Mouse (Mus musculus) macrophage (primary cell): ENCODE measurements around the gene Hydin. TPM values are rescaled to one million over a fixed set of nuclear protein-coding genes. Genes with fewer than 3 reads are reported as not detected.

Experiments
- H3K27ac ChIP-seq: fragments of 350-480 bp; formaldehyde crosslinking; 2 replicates; pipeline ENCODE4 v1.9.0; 2021
- H3K36me3 ChIP-seq: fragments of 350-480 bp; formaldehyde crosslinking; 2 replicates; pipeline ENCODE4 v1.9.0; 2021; ENCODE audit errors: inconsistent target
- H3K4me3 ChIP-seq: fragments of 350-480 bp; formaldehyde crosslinking; 2 replicates; pipeline ENCODE4 v1.9.0; 2021; ENCODE audit errors: inconsistent target
- H3K79me2 ChIP-seq: fragments of 350-480 bp; formaldehyde crosslinking; 2 replicates; pipeline ENCODE4 v1.9.0; 2021; ENCODE audit errors: inconsistent target
- WGBS: methylation state at CpG from one replicate; pipeline ENCODE4 v1.1.7; 2026; ENCODE audit warnings: inconsistent platforms; ENCODE audit not compliant: missing documents; 5-methylcytosine and 5-hydroxymethylcytosine counted together
- polyA plus RNA-seq: library from polyadenylated mRNA; stranded (reverse); fragments of 250-400 nt; gene quantifications from 3 replicates; pipeline ENCODE4 v1.2.4, GENCODE M21; 2018; ENCODE audit warnings: inconsistent platforms

Gene Hydin
- polyA plus RNA-seq, 1 experiment from 2014 or later = not detected

DNA sequence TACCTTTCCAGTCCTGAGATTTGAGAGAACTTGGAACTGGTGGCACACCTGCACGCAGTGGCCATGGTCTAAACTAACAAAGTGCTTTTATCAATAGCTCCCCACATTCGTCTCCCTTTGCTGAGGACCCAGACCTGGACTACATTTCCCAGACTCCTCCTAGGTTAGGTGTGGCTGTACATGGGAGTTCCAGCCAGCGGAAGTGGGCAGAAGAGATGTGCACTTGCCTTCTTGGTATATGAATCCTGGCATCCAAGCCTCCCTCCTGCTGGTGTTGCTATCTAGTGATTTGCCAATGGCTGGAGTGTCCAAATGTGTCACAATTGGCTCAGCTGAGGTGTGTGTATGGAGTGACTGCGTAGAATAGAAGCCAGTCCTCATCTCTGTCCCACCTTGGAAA is 173.8 kb downstream of the Hydin start:
- no peak overlapping the region for H3K27ac ChIP-seq
- no peak overlapping the region for H3K4me3 ChIP-seq
- no peaks in the 10 kb centered on the region for H3K36me3 ChIP-seq
- WGBS = 74% methylated on average over 4 of the region's 4 CpGs
- H3K79me2 ChIP-seq = no peaks in the 10 kb centered on the region

- WGBS = 81% methylated on average over 2 of the region's 2 CpGs
- no peaks in the 10 kb centered on the region for H3K36me3 ChIP-seq
- no peak overlapping the region for H3K27ac ChIP-seq
- H3K4me3 ChIP-seq = no peak overlapping the region
- no peaks in the 10 kb centered on the region for H3K79me2 ChIP-seq
Observed at GRCm38 (mm10) chr8:110444276-110444675, 177.5 kb downstream of the Hydin start.

DNA sequence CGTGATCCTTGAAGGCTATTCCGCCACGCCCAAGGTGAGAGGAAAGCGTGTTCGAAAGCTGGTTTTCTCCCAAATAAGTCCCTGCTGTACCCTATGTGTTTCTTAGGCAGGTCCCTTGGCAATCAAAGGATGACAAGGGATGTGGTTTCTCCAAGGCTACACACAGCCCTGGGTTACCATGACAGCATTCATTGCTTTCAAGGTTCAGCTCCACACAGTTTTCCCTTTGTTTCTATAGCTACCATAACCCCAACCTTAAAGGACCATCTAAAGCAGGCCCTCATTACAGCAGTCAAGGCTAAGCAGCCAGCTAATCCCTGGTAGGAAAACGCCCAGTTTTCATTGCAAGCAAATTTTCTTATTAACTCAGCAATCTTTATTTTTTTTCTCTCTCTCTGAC is 183.7 kb downstream of the Hydin start:
- 95% methylated on average over 6 of the region's 6 CpGs for WGBS
- no peaks in the 10 kb centered on the region for H3K36me3 ChIP-seq
- H3K27ac ChIP-seq = no peak overlapping the region
- no peak overlapping the region for H3K4me3 ChIP-seq
- H3K79me2 ChIP-seq = no peaks in the 10 kb centered on the region

- Histone ChIP-seq H3K36me3 (no peaks in the 10 kb centered on the region), H3K79me2 (no peaks in the 10 kb centered on the region), H3K4me3 (no peak overlapping the region), H3K27ac (no peak overlapping the region)
- 91% methylated on average over 4 of the region's 4 CpGs for WGBS
Observed at GRCm38 (mm10) chr8:110454466-110454865, 187.7 kb downstream of the Hydin start.

DNA sequence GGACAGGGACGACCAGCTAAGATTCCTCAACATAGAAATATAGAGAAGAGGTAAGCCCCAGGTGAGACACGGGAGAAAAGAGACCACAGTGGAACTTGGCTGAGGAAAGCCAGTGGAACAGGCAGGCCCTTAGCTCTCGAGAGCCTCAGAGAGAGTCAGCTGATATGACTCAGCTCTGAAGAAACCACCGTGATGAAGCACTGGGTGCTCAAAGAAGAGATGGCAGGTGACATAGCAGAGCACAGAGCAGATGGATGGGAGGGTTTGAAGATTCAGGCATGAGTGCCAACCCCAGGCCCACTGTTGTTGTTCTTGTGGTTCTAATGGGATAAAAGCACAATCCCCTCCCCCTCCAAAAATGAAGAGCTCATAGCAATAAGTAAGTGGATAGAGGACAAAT is 190.6 kb downstream of the Hydin start:
- no peaks in the 10 kb centered on the region for H3K36me3 ChIP-seq
- no peak overlapping the region for H3K4me3 ChIP-seq
- H3K79me2 ChIP-seq = no peaks in the 10 kb centered on the region
- 74% methylated on average over 4 of the region's 4 CpGs for WGBS
- no peak overlapping the region for H3K27ac ChIP-seq

- Histone ChIP-seq H3K79me2 (no peaks in the 10 kb centered on the region), H3K36me3 (no peaks in the 10 kb centered on the region), H3K27ac (no peak overlapping the region), H3K4me3 (no peak overlapping the region)
- WGBS = 81% methylated on average over 9 of the region's 10 CpGs
Observed at GRCm38 (mm10) chr8:110462627-110463208, 195.9 kb downstream of the Hydin start.

DNA sequence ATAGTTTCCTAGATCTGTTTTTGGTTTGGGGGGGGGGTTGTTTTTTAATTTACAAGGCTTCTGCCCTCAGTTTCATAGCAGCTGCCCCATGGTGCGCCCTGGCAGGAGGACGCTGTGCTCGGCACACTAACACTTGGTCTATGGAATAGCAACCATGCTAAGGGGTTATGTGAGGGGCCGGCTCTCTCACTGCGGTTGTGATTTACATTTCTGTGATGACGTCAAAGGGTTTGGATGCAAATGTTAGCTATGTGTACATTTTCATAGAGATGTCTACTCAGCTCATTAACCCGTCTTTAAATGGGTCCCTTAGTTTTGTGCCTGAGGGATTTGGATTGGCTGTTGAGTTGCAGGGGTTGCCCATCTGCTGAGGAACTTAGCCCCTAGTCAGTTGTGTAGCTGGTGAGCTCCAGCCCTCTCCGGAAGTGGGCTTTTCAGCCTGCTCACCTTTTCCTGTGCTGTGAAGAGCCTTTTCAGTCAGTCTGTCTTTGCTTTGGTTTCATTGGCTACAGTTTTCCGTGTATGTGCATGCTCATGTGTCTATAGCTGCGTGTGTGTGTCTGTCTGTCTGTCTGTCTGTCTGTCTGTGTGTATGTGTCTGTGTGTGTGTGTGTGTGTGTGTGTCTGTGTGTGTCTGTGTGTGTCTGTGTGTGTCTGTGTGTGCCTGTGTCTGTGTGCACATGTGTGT is 197.1 kb downstream of the Hydin start:
- Histone ChIP-seq H3K79me2 (no peaks in the 10 kb centered on the region), H3K36me3 (no peaks in the 10 kb centered on the region), H3K4me3 (no peak overlapping the region), H3K27ac (no peak overlapping the region)
- 83% methylated on average over 10 of the region's 10 CpGs for WGBS

GRCm38 (mm10) chr8:110465606-110466005 is 198.8 kb downstream of the Hydin start:
- Histone ChIP-seq H3K36me3 (no peaks in the 10 kb centered on the region), H3K4me3 (no peak overlapping the region), H3K79me2 (no peaks in the 10 kb centered on the region), H3K27ac (no peak overlapping the region)
- WGBS = 85% methylated on average over 9 of the region's 9 CpGs

- Histone ChIP-seq H3K36me3 (no peaks in the 10 kb centered on the region), H3K4me3 (no peak overlapping the region), H3K27ac (no peak overlapping the region), H3K79me2 (no peaks in the 10 kb centered on the region)
- WGBS = 76% methylated on average over 6 of the region's 6 CpGs
Observed at GRCm38 (mm10) chr8:110477256-110477655, 210.5 kb downstream of the Hydin start.

DNA sequence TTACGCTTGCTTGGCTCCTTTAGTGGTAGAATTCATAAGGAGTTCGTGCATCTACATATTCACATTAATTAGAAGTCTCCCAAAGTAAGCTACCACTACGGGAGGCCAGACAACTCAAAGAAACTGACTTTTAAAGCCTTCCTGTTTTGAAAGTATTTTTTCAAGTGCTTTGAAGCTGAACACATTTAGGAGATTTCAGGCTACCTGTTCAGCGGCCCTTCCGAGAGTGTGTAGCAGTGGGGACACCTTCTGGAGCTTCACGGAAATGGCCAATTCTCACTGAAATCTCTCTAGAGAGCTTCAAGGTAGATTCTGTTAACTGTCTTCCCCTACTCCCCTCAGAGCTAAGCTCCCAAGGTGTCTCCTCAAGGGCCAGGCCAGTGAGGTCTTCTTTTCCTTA is 211.8 kb downstream of the Hydin start:
- H3K79me2 ChIP-seq = no peaks in the 10 kb centered on the region
- no peak overlapping the region for H3K4me3 ChIP-seq
- no peak overlapping the region for H3K27ac ChIP-seq
- 37% methylated on average over 6 of the region's 6 CpGs for WGBS
- H3K36me3 ChIP-seq = no peaks in the 10 kb centered on the region

GRCm38 (mm10) chr8:110479401-110479800 is 212.6 kb downstream of the Hydin start:
- H3K4me3 ChIP-seq = no peak overlapping the region
- no peaks in the 10 kb centered on the region for H3K79me2 ChIP-seq
- 63% methylated on average over 12 of the region's 12 CpGs for WGBS
- H3K27ac ChIP-seq = no peak overlapping the region
- no peaks in the 10 kb centered on the region for H3K36me3 ChIP-seq

- Histone ChIP-seq H3K79me2 (no peaks in the 10 kb centered on the region), H3K27ac (no peak overlapping the region), H3K4me3 (no peak overlapping the region), H3K36me3 (no peaks in the 10 kb centered on the region)
- WGBS = 55% methylated on average over 3 of the region's 3 CpGs
Observed at GRCm38 (mm10) chr8:110482275-110482674, 215.5 kb downstream of the Hydin start.

GRCm38 (mm10) chr8:110485234-110485633 is 218.5 kb downstream of the Hydin start:
- Histone ChIP-seq H3K36me3 (no peaks in the 10 kb centered on the region), H3K4me3 (no peak overlapping the region), H3K79me2 (no peaks in the 10 kb centered on the region), H3K27ac (no peak overlapping the region)
- WGBS = 89% methylated on average over 10 of the region's 13 CpGs

DNA sequence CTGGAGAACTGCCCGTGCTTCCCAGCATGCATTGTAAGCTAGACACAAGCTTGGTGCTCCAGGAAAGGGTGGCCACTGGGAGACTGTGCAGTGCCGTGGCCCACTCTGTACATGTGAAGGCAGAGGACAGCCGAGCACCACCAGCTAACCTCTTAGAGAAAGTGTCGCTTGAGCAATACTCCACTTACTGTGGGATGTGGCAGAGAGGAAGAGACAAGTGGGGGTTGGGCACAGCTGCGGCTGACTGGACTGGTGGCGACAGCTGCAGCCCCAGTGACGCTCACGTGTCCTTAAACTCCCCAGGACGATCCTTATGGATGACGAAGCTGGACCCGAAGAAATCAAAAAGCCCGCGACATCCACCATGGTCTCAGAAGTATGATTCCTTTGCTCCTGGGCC is 219.2 kb downstream of the Hydin start:
- 82% methylated on average over 13 of the region's 13 CpGs for WGBS
- H3K36me3 ChIP-seq = no peaks in the 10 kb centered on the region

DNA sequence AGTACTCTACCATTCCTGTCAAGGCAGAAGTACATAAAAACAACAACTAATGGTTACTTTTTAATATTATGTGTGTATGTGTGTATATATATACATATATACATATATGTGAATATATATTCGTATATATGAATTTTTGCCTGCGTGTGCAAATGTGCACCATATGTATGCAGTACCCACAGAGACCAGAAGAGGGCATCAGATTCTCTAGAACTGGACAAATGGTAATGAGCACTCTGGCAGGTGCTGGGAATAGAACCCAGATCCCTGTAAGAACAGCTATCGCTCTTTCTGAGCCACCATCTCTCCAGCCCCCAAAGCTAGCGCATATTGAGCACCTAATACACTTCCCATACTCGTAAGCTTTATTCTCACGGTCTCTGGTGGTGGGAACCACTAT is 220.9 kb downstream of the Hydin start:
- no peaks in the 10 kb centered on the region for H3K79me2 ChIP-seq
- H3K4me3 ChIP-seq = no peak overlapping the region
- WGBS = 97% methylated on average over 6 of the region's 6 CpGs
- H3K36me3 ChIP-seq = no peaks in the 10 kb centered on the region
- no peak overlapping the region for H3K27ac ChIP-seq

More for the DNA sequence above, 219.2 kb downstream of the Hydin start:
- Histone ChIP-seq H3K27ac (no peak overlapping the region), H3K4me3 (no peak overlapping the region), H3K79me2 (no peaks in the 10 kb centered on the region)

DNA sequence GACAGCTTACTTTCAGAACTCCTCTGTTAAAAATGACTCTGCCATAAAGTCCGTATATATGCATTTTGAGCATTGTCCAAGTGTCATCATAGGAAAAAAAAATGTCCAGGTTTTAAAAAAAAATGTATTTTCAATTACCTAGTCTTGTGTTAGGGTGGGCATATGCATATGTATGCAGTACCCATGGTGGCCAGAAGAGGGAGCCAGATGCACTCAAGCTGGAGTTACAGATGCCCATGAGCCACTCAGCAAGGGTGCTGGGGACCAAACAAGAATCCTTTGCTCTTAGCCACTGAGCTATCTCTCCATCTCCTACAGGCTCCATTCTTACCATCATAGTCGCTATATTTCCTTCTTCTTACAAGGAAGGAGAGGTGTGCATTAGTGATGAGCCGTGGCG is 222.6 kb downstream of the Hydin start:
- WGBS = 86% methylated on average over 4 of the region's 4 CpGs
- Histone ChIP-seq H3K79me2 (no peaks in the 10 kb centered on the region), H3K27ac (no peak overlapping the region), H3K4me3 (no peak overlapping the region), H3K36me3 (no peaks in the 10 kb centered on the region)
